Mouse (Mus musculus) kidney, adult 2 months (tissue): Measurements from ENCODE around the gene Asap2. TPM values are rescaled to one million over a fixed set of nuclear protein-coding genes. Genes with fewer than 3 reads are reported as not detected.
"Not testable (repeated sequence)": the region's sequence is repeated elsewhere in the genome, so short reads cannot be mapped to it uniquely, and the experiment has no call there.

Source experiments
- DNase-seq: peaks from one replicate; pipeline ENCODE4 v3.0.0; 2021
- H3K27ac ChIP-seq: fragments of 200-500 bp; 2 replicates; pipeline ENCODE4 v1.5.1; 2012; ENCODE audit warnings: low read depth, low read length, control low read depth, inconsistent platforms; ENCODE audit not compliant: insufficient read depth
- H3K27me3 ChIP-seq: fragments of 200-500 bp; replicated peaks from 2 replicates; pipeline ENCODE4 v1.6.1; 2012; ENCODE audit warnings: mild to moderate bottlenecking, moderate library complexity, low read length, inconsistent platforms; ENCODE audit not compliant: control insufficient read depth, insufficient read depth
- H3K36me3 ChIP-seq: fragments of 200-500 bp; 2 replicates; pipeline ENCODE4 v1.6.1; 2012; ENCODE audit warnings: mild to moderate bottlenecking, moderate library complexity, low read length, inconsistent platforms; ENCODE audit not compliant: control insufficient read depth, insufficient read depth
- H3K4me1 ChIP-seq: fragments of 200-500 bp; 2 replicates; pipeline ENCODE4 v1.6.1; 2011; ENCODE audit warnings: low read length; ENCODE audit not compliant: control insufficient read depth, insufficient read depth
- H3K4me3 ChIP-seq: fragments of 200-500 bp; 2 replicates; pipeline ENCODE4 v1.5.1; 2011; ENCODE audit warnings: mild to moderate bottlenecking, low read depth, low read length, control low read depth; ENCODE audit not compliant: insufficient read depth
- CTCF ChIP-seq: fragments of 200-500 bp; conservative IDR thresholded peaks from 2 replicates; pipeline ENCODE4 v1.5.1; 2011; ENCODE audit warnings: low read depth, mild to moderate bottlenecking, control low read depth, low read length, moderate library complexity, mixed read lengths; ENCODE audit not compliant: insufficient read depth, insufficient read length
- POLR2A ChIP-seq: fragments of 200-500 bp; IDR thresholded peaks from one replicate; pipeline ENCODE4 v1.6.1; 2011; ENCODE audit warnings: low read depth, low read length, control low read depth
- WGBS: fragments of 180-500 bp; shearing (Covaris S2); methylation state at CpG from one replicate; pipeline ENCODE4 v1.1.7; 2018; 5-methylcytosine and 5-hydroxymethylcytosine counted together
- polyA plus RNA-seq: library from polyadenylated mRNA; depleted of rRNA; stranded (reverse); fragments of >200 nt; gene quantifications from 2 replicates; pipeline ENCODE4 v1.2.3, GENCODE M21; 2012

The Asap2 gene
- polyA plus RNA-seq, 1 experiment: 8.2 TPM

- 2% methylated on average over 8 of the region's 8 CpGs for WGBS
- not testable (repeated sequence) for DNase-seq, H3K36me3 ChIP-seq, H3K27me3 ChIP-seq, H3K4me1 ChIP-seq
- peak; percentile 46 for TF ChIP-seq CTCF
- peak overlapping the region; percentile 85 for H3K4me3 ChIP-seq
- peak overlapping the region; percentile 58; the same call in 1 of the 2 replicates for H3K27ac ChIP-seq
Observed at GRCm38 (mm10) chr12:21111116-21111475, 120.8 kb downstream of the Asap2 start.

- WGBS: under 1% methylated on average over 100 of the region's 118 CpGs
- DNase-seq: peak; percentile 91
Observed at GRCm38 (mm10) chr12:21111476-21112452, 121.5 kb downstream of the Asap2 start.

GRCm38 (mm10) chr12:21112453-21112857 lies 122.2 kb downstream of the Asap2 start:
- DNase-seq: peak; percentile 77
- H3K27ac ChIP-seq: peak overlapping the region; percentile 47; the same call in 1 of the 2 replicates
- H3K36me3 ChIP-seq: no peaks in the 10 kb centered on the region
- H3K4me3 ChIP-seq: peak overlapping the region; percentile 85
- WGBS: 2% methylated on average over 17 of the region's 17 CpGs
- no peaks in the 10 kb centered on the region for H3K27me3 ChIP-seq
- peak; percentile 53 for TF ChIP-seq CTCF
- TF ChIP-seq POLR2A: no peak
- H3K4me1 ChIP-seq: no peaks in the 10 kb centered on the region

More at GRCm38 (mm10) chr12:21111476-21112452, 121.5 kb downstream of the Asap2 start:
- H3K4me3 ChIP-seq: peak overlapping the region; percentile 85
- peak overlapping the region; percentile 61 for H3K27ac ChIP-seq
- TF ChIP-seq POLR2A (peak; percentile 25), CTCF (no peak)
- H3K4me1 ChIP-seq: no peaks in the 10 kb centered on the region
- no peaks in the 10 kb centered on the region for H3K36me3 ChIP-seq
- H3K27me3 ChIP-seq: no peaks in the 10 kb centered on the region

- peak; percentile 82 for DNase-seq
- Histone ChIP-seq H3K4me3 (no peak overlapping the region), H3K27me3 (no peaks in the 10 kb centered on the region), H3K36me3 (no peaks in the 10 kb centered on the region), H3K27ac (peak overlapping the region; percentile 78), H3K4me1 (peaks cover 2% of the 10 kb centered on the region)
- WGBS: 50% methylated on average over 3 of the region's 3 CpGs
- no peak for TF ChIP-seq POLR2A
- no peak for TF ChIP-seq CTCF
Observed at GRCm38 (mm10) chr12:21119446-21119845, 129.2 kb downstream of the Asap2 start.

GRCm38 (mm10) chr12:21122818-21123217 lies 132.6 kb downstream of the Asap2 start:
- Histone ChIP-seq H3K4me3 (no peak overlapping the region), H3K4me1 (peaks cover 9% of the 10 kb centered on the region), H3K36me3 (no peaks in the 10 kb centered on the region), H3K27ac (no peak overlapping the region), H3K27me3 (no peaks in the 10 kb centered on the region)
- 84% methylated on average over 3 of the region's 3 CpGs for whole genome bisulfite sequencing
- DNase-seq: no peak
- TF ChIP-seq POLR2A: no peak
- TF ChIP-seq CTCF: no peak

GRCm38 (mm10) chr12:21123647-21124046 lies 133.4 kb downstream of the Asap2 start:
- TF ChIP-seq CTCF: no peak
- TF ChIP-seq POLR2A: no peak
- Histone ChIP-seq H3K27ac (no peak overlapping the region), H3K4me3 (no peak overlapping the region), H3K4me1 (peaks cover 9% of the 10 kb centered on the region), H3K27me3 (no peaks in the 10 kb centered on the region), H3K36me3 (no peaks in the 10 kb centered on the region)
- no peak for DNase-seq
- 76% methylated on average over 5 of the region's 5 CpGs for WGBS

- 56% methylated on average over 10 of the region's 10 CpGs for WGBS
- no peaks in the 10 kb centered on the region for H3K36me3 ChIP-seq
Observed at GRCm38 (mm10) chr12:21125675-21126470, 135.6 kb downstream of the Asap2 start.

More at GRCm38 (mm10) chr12:21125675-21126470, 135.6 kb downstream of the Asap2 start:
- Histone ChIP-seq H3K27ac (no peak overlapping the region), H3K4me3 (no peak overlapping the region), H3K27me3 (no peaks in the 10 kb centered on the region), H3K4me1 (peaks cover 7% of the 10 kb centered on the region)
- TF ChIP-seq CTCF (no peak), POLR2A (no peak)
- DNase-seq: no peak
